Mouse (Mus musculus) left cerebral cortex, adult 8-10 months (tissue): ENCODE results near the gene P2rx3. TPM values are rescaled to one million over a fixed set of nuclear protein-coding genes. Genes with fewer than 3 reads are reported as not detected.

ENCODE experiments used
- DNase-seq, 2 experiments: peaks; one replicate each; pipeline ENCODE4 v3.0.0; 2022; ENCODE audit warnings: low spot score in 2 of 2
- total RNA-seq, 4 experiments: library from RNA; stranded (reverse); gene quantifications; 2 replicates each; pipeline ENCODE4 v1.2.4; 2022

The P2rx3 gene
- total RNA-seq, result 1 to 10 TPM; 1.7 to 3.3 (median 2.3) TPM

- peak; percentile 84 to 88 for DNase-seq
Measured at GRCm38 (mm10) chr2:85037047-85038026, at the start of gene P2rx3, which contains the start of gene Ssrp1. Gene P2rx3 (minus strand): TSS chr2:85037462. Gene Ssrp1 (plus strand): TSS chr2:85037234.

GRCm38 (mm10) chr2:85073751-85074150, 36.5 kb upstream of the P2rx3 start:
- DNase-seq, result no peak

- DNase-seq, result no peak
Measured at GRCm38 (mm10) chr2:85071921-85072320, 34.7 kb upstream of the P2rx3 start.

- DNase-seq, result no peak
Measured at GRCm38 (mm10) chr2:85070086-85070485, 32.8 kb upstream of the P2rx3 start.

GRCm38 (mm10) chr2:85068626-85069025, 31.4 kb upstream of the P2rx3 start:
- DNase-seq, result no peak

- DNase-seq, result no peak
Measured at GRCm38 (mm10) chr2:85067903-85068625, 30.8 kb upstream of the P2rx3 start.

- DNase-seq, result no peak
Measured at GRCm38 (mm10) chr2:85066937-85067336, 29.7 kb upstream of the P2rx3 start.

GRCm38 (mm10) chr2:85065141-85065875, 28.0 kb upstream of the P2rx3 start:
- peak in 1 of 2 experiments; percentile 57 for DNase-seq

GRCm38 (mm10) chr2:85061107-85061541, 23.9 kb upstream of the P2rx3 start:
- DNase-seq, result no peak

- DNase-seq, result no peak
Measured at GRCm38 (mm10) chr2:85060591-85061060, 23.4 kb upstream of the P2rx3 start.

GRCm38 (mm10) chr2:85059677-85060076, 22.4 kb upstream of the P2rx3 start:
- DNase-seq, result no peak

- DNase-seq, result no peak
Measured at GRCm38 (mm10) chr2:85056711-85057110, 19.4 kb upstream of the P2rx3 start.

GRCm38 (mm10) chr2:85053192-85053816, 16.0 kb upstream of the P2rx3 start:
- DNase-seq, result no peak

GRCm38 (mm10) chr2:85050746-85051145, 13.5 kb upstream of the P2rx3 start:
- DNase-seq, result no peak

GRCm38 (mm10) chr2:85050001-85050634, 12.9 kb upstream of the P2rx3 start:
- peak in 1 of 2 experiments; percentile 63 for DNase-seq

- no peak for DNase-seq
Measured at GRCm38 (mm10) chr2:85049277-85049676, 12.0 kb upstream of the P2rx3 start.

GRCm38 (mm10) chr2:85048168-85048751, 11.0 kb upstream of the P2rx3 start:
- DNase-seq, result peak; percentile 41 to 75

- DNase-seq, result peak; percentile 92 to 95
Measured at GRCm38 (mm10) chr2:85047596-85048167, 10.4 kb upstream of the P2rx3 start, which contains the start of gene Tnks1bp1. Gene Tnks1bp1 (plus strand): TSS chr2:85048022.

- no peak for DNase-seq
Measured at GRCm38 (mm10) chr2:85047081-85047480, 9.8 kb upstream of the P2rx3 start.
